18 mouse cellular contexts compared by ENCODE assay signal in the genomic region with DNA sequence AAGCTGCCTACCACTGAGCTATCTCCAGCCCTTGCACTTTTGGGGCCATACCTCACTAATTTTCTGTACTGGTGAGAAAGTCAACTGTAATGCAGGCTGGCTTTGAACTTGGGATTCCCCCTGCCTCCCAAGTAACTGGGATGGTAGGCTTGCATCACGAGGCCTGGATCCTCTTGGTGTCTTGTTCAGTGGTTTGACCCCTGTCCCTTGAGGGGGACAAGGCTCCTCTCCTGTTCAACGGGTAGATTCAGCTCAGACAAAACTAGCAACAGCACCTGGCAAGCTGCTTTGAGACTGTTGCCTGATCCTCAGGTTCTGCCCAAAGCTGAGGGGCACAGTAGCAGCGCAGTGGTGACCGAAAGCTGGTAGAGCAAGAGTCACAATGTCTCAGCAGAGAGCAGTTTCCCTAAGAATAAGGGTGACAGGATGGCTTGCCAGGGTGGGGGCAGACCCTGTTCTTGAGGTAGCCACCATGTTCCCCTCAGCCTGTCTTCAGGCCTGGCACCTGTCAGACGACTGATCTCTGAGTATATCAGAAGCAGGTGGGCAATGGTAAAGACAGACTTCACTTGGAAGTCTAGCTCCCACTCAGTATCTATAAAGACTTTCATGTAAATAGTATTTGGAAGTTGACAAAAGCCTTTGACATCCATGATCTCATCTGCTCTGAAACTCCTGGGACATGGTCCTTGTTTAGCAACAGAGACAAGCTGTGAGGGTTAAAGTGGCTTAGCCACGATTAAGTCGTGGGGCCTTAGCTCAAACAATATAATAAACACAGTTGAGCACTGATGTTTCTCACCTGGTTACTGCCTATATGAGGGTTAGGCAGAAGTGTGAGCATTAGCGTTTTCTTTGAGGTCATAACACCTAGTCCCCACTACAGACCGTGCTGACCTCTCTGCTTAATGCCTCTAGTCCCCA. TPM values are rescaled to one million over a fixed set of nuclear protein-coding genes. Genes with fewer than 3 reads are reported as not detected.
DNase-seq lines count a peak whose midpoint lies in the region; ATAC-seq and TF ChIP-seq lines count a peak whose summit lies in the region.
"Had no signal": no experiment of that assay in that cellular context is flagged by ENCODE, and none has a peak within 500 bp of the region (broad histone marks: within the 10 kb centered on the region; RNA-seq: fewer than 3 reads in every experiment).

No protein-coding gene starts in this region.

- 0 out of 2 replicates have a peak, but pooled peaks have one; percentile 2 for TF ChIP-seq POLR2A in lung, adult 2 months (IDR thresholded peaks at IDR 0.05; ENCODE audit: borderline replicate concordance, extremely low read depth, low read depth, low read length)

- no peaks in the 10 kb centered on the region for H3K27me3 ChIP-seq in liver, embryonic 14.5 days (ENCODE audit: control insufficient read depth, insufficient read depth, low read length)
- H3K27me3 ChIP-seq: embryonic facial prominence, embryonic 13.5 days; hindbrain, embryonic 12.5 days had no signal

- peaks cover 27% of the 10 kb centered on the region for H3K36me3 ChIP-seq in ES-E14 (ENCODE audit: control insufficient read depth, insufficient read depth, low read length, poor library complexity, severe bottlenecking)
- H3K36me3 ChIP-seq in liver, embryonic 14.5 days (replicated peaks; ENCODE audit: control insufficient read depth, insufficient read depth, low read depth): peaks cover 44% of the 10 kb centered on the region

- DNase-seq in lung, adult 2 months: no peak
- no peak for DNase-seq in lung, postnatal 14 days
- no peak for DNase-seq in ES-E14 (ENCODE audit: low read depth, low spot score)
- no peak for DNase-seq in liver, embryonic 14.5 days (ENCODE audit: low read depth in 3 of 3, low spot score in 3 of 3)
- DNase-seq in thymus, postnatal 14 days: peak; percentile 59
- DNase-seq in urinary bladder, adult 2 months (ENCODE audit: low spot score): no peak
- DNase-seq in cerebellum, postnatal 10 days: no peak
- DNase-seq: adrenal gland, postnatal 14 days; cerebellum, adult 2 months; lung, embryonic 14.5 days had no signal

- in situ Hi-C loops in ES-E14 (cut with MboI; ENCODE audit: low sequenced_read_pairs in 2 of 2, unreplicated experiment in 2 of 2): no loop called here

- no peak for TF ChIP-seq EP300 in liver, embryonic 14.5 days (IDR thresholded peaks at IDR 0.05; ENCODE audit: low read depth)

- H3K4me2 ChIP-seq in liver, embryonic 14.5 days (ENCODE audit: low read depth): no peak overlapping the region
- H3K4me2 ChIP-seq: embryonic facial prominence, embryonic 13.5 days; heart, embryonic 13.5 days; hindbrain, embryonic 12.5 days; lung, embryonic 14.5 days had no signal

- WGBS in lung, adult 2 months: 67% methylated on average over 9 of the region's 9 CpGs
- 72% methylated on average over 9 of the region's 9 CpGs for WGBS in liver, embryonic 14.5 days (ENCODE audit: insufficient replicate concordance)

- no peak overlapping the region for H3K4me3 ChIP-seq in lung, adult 2 months (replicated peaks; ENCODE audit: extremely low read depth, low read depth, low read length)
- H3K4me3 ChIP-seq in ES-E14 (ENCODE audit: insufficient read depth in 1 of 2, low read depth in 1 of 2, low read length in 2 of 2, poor library complexity in 1 of 2, severe bottlenecking in 1 of 2): no peak overlapping the region
- H3K4me3 ChIP-seq in liver, embryonic 14.5 days (ENCODE audit: insufficient read depth in 1 of 2, low read depth in 2 of 2, low read length in 2 of 2): no peak overlapping the region
- H3K4me3 ChIP-seq: embryonic facial prominence, embryonic 13.5 days; heart, embryonic 13.5 days; hindbrain, embryonic 12.5 days; limb, embryonic 10.5 days had no signal

- H3K27ac ChIP-seq in ES-E14 (ENCODE audit: insufficient read depth, low read depth, low read length, poor library complexity, severe bottlenecking): peak overlapping the region; percentile 34; the same call in 1 of the 2 replicates
- peak overlapping the region; percentile 30; the same call in 1 of the 2 replicates for H3K27ac ChIP-seq in liver, embryonic 14.5 days
- H3K27ac ChIP-seq: embryonic facial prominence, embryonic 13.5 days; heart, embryonic 13.5 days; hindbrain, embryonic 12.5 days; limb, embryonic 10.5 days had no signal

- no peak overlapping the region for H3K9ac ChIP-seq in ES-E14 (ENCODE audit: insufficient read depth, low read depth, low read length, poor library complexity, severe bottlenecking)
- no peak overlapping the region for H3K9ac ChIP-seq in liver, embryonic 14.5 days (replicated peaks)
- H3K9ac ChIP-seq: embryonic facial prominence, embryonic 13.5 days; heart, embryonic 13.5 days; hindbrain, embryonic 12.5 days; lung, embryonic 14.5 days had no signal

- ATAC-seq in liver, embryonic 14.5 days (ENCODE audit: insufficient read depth): no peak
- ATAC-seq: forebrain, embryonic 16.5 days; intestine, embryonic 16.5 days; midbrain, embryonic 16.5 days had no signal

- no peak for TF ChIP-seq CTCF in lung, adult 2 months (IDR thresholded peaks at IDR 0.05; ENCODE audit: insufficient read depth, low read length)
- TF ChIP-seq CTCF in liver, embryonic 14.5 days (IDR thresholded peaks at IDR 0.05; ENCODE audit: low read depth): no peak

- no peaks in the 10 kb centered on the region for H3K9me3 ChIP-seq in ES-E14 (ENCODE audit: control insufficient read depth, insufficient read depth, low read depth, low read length)
- H3K9me3 ChIP-seq in liver, embryonic 14.5 days (ENCODE audit: control insufficient read depth, low read length): no peaks in the 10 kb centered on the region
- H3K9me3 ChIP-seq: embryonic facial prominence, embryonic 13.5 days; heart, embryonic 13.5 days; hindbrain, embryonic 12.5 days; limb, embryonic 10.5 days had no signal

- 0 out of 2 replicates have a peak, but pooled peaks cover 2% of the 10 kb centered on the region for H3K4me1 ChIP-seq in lung, adult 2 months (ENCODE audit: control insufficient read depth, insufficient read depth, low read length)
- H3K4me1 ChIP-seq in ES-E14 (ENCODE audit: control insufficient read depth in 2 of 2, insufficient read depth in 2 of 2, low read length in 2 of 2, poor library complexity in 1 of 2): peaks cover 2 to 18% of the 10 kb centered on the region in 2 experiments; a peak in 2 of 4 replicates
- peaks cover 24 to 31% of the 10 kb centered on the region in 2 experiments for H3K4me1 ChIP-seq in liver, embryonic 14.5 days (replicated peaks; ENCODE audit: control insufficient read depth in 2 of 2, insufficient read depth in 2 of 2, low read length in 1 of 2)
- H3K4me1 ChIP-seq: hindbrain, embryonic 12.5 days had no signal

TF ChIP-seq in ES-E14, 5 proteins besides CTCF, POLR2A, EP300 and RAD21:
- no peak for TF ChIP-seq ZC3H11A (IDR thresholded peaks at IDR 0.05; ENCODE audit: borderline replicate concordance, low read depth, low read length)
- TF ChIP-seq HCFC1 (IDR thresholded peaks at IDR 0.05; ENCODE audit: borderline replicate concordance, insufficient read depth, low read length): no peak
- TF ChIP-seq MAFK (IDR thresholded peaks at IDR 0.05; ENCODE audit: insufficient read depth, low read depth, low read length): no peak
- no peak for TF ChIP-seq ZNF384 (IDR thresholded peaks at IDR 0.05; ENCODE audit: low read depth, low read length)
- TF ChIP-seq CHD2 (IDR thresholded peaks at IDR 0.05; ENCODE audit: low read depth, low read length): no peak

RNA-seq across cellular contexts. Expression of gene Supt4a, which starts 8.5 kb away (rescaled TPM):
- polyA plus RNA-seq in lung, adult 2 months (2012; rRNA removed): 44.7 and 73.4 TPM in 2 replicates
- total RNA-seq in ES-E14 (2012; rRNA removed): 178 and 220 TPM in 2 replicates
- 111 TPM in 2 replicates for polyA plus RNA-seq in liver, embryonic 14.5 days (2012; rRNA removed)
- polyA plus RNA-seq in liver, embryonic 14.5 days (2014; fragmentation: Nextera tagmentation; extraction: Ambion mirVana): 211 and 214 TPM in 2 replicates
- polyA plus RNA-seq in urinary bladder, adult 2 months (2012; rRNA removed): 94.2 and 98.4 TPM in 2 replicates

RNA-seq across cellular contexts. Expression of gene Tspoap1, which starts 14.4 kb away (rescaled TPM):
- polyA plus RNA-seq in lung, adult 2 months (2012; rRNA removed): 5.8 TPM in 2 replicates
- total RNA-seq in ES-E14 (2012; rRNA removed): 1.8 and 5.2 TPM in 2 replicates
- 5.4 and 5.5 TPM in 2 replicates for polyA plus RNA-seq in liver, embryonic 14.5 days (2012; rRNA removed)
- polyA plus RNA-seq in liver, embryonic 14.5 days (2014; fragmentation: Nextera tagmentation; extraction: Ambion mirVana): 1.1 and 2.4 TPM in 2 replicates
- polyA plus RNA-seq in urinary bladder, adult 2 months (2012; rRNA removed): 9.7 and 11.4 TPM in 2 replicates

RNA-seq across cellular contexts. Expression of gene Mpo, which starts 47.5 kb away (rescaled TPM):
- 0.11 and 0.60 TPM in 2 replicates for polyA plus RNA-seq in lung, adult 2 months (2012; rRNA removed)
- not detected in 2 replicates for total RNA-seq in ES-E14 (2012; rRNA removed)
- polyA plus RNA-seq in liver, embryonic 14.5 days (2012; rRNA removed): 142 and 163 TPM in 2 replicates
- polyA plus RNA-seq in liver, embryonic 14.5 days (2014; fragmentation: Nextera tagmentation; extraction: Ambion mirVana): 301 and 360 TPM in 2 replicates
- 0.46 and 1.1 TPM in 2 replicates for polyA plus RNA-seq in urinary bladder, adult 2 months (2012; rRNA removed)
- polyA plus RNA-seq: activated CD4-positive, CD25-positive, alpha-beta regulatory T cell, adult 4 months had no signal

Comparison
In these comparisons a context has a peak if more than half of its experiments do, and no peak if none do; other contexts are left out.
1. RNA of gene Mpo, which starts 47.5 kb away (polyA plus RNA-seq): 142 to 360 TPM in liver, embryonic 14.5 days; 0.46 to 1.1 TPM in urinary bladder, adult 2 months and 0.11 to 0.60 TPM in lung, adult 2 months; every median in the first group is over 10 times any median in the second.